Mouse (Mus musculus): ENCODE results near the gene Mybph. TPM values are rescaled to one million over a fixed set of nuclear protein-coding genes. Genes with fewer than 3 reads are reported as not detected.
A peak's percentile ranks its signal among the peaks of the same experiment; 100 is the strongest.

The Mybph gene
- total and polyA plus RNA-seq, 3 experiments: not detected

GRCm38 (mm10) chr1:134213405-134213804 is 20.2 kb downstream of the Mybph start:
- H3K36me3 ChIP-seq (ENCODE audit: control insufficient read depth in 1 of 2, insufficient read depth in 2 of 2, low read length in 2 of 2): no peaks in the 10 kb centered on the region; a peak in 1 of 4 replicates
- peaks cover 2 to 12% of the 10 kb centered on the region in 2 experiments; a peak in 3 of 4 replicates for H3K4me1 ChIP-seq (ENCODE audit: control insufficient read depth in 1 of 2, insufficient read depth in 2 of 2, low read length in 2 of 2)
- 0 out of 4 replicates have a peak, but pooled peaks cover 0 to 1% of the 10 kb centered on the region in 2 experiments for H3K27me3 ChIP-seq (ENCODE audit: control insufficient read depth in 1 of 2, insufficient read depth in 2 of 2, low read length in 2 of 2)
- H3K79me2 ChIP-seq (ENCODE audit: control insufficient read depth, insufficient read depth, low read length, poor library complexity): no peaks in the 10 kb centered on the region
- no peak overlapping the region; the same call in 1 of the 2 replicates for H3K27ac ChIP-seq (ENCODE audit: control insufficient read depth, low read depth, low read length)
- peak; percentile 81 for DNase-seq (ENCODE audit: low read depth, low spot score)
- peak overlapping the region in 1 of 2 experiments; percentile 2; a peak in 2 of 4 replicates for H3K4me3 ChIP-seq (ENCODE audit: control insufficient read depth in 1 of 2, insufficient read depth in 1 of 2, low read depth in 2 of 2, low read length in 2 of 2)
- H3K9ac ChIP-seq (ENCODE audit: control insufficient read depth, low read depth, low read length, poor library complexity, severe bottlenecking): peak overlapping the region; percentile 44; the same call in 1 of the 2 replicates
- H3K9me3 ChIP-seq (replicated peaks; ENCODE audit: insufficient read depth, low read length): no peaks in the 10 kb centered on the region
- TF ChIP-seq TAL1 (IDR thresholded peaks at IDR 0.05; ENCODE audit: low read length) (peak; percentile 5; the same call in 1 of the 2 replicates), CHD1 (IDR thresholded peaks at IDR 0.05; ENCODE audit: low read depth, low read length) (no peak), TCF12 (IDR thresholded peaks at IDR 0.05; ENCODE audit: low read depth, low read length) (peak; percentile 75), HCFC1 (IDR thresholded peaks at IDR 0.05; ENCODE audit: low read depth, low read length) (0 out of 2 replicates have a peak, but pooled peaks have one; percentile 14), TBP (IDR thresholded peaks at IDR 0.05; ENCODE audit: low read depth, low read length) (peak; percentile 68), RAD21 (IDR thresholded peaks at IDR 0.05; ENCODE audit: low read depth, low read length) (no peak), RCOR1 (IDR thresholded peaks at IDR 0.05; ENCODE audit: low read depth, low read length) (peak; percentile 70; the same call in 1 of the 2 replicates), MAX (IDR thresholded peaks at IDR 0.05; ENCODE audit: low read length) (no peak), ELF1 (IDR thresholded peaks at IDR 0.05; ENCODE audit: low read depth, low read length) (peak; percentile 44; the same call in 1 of the 2 replicates), USF2 (IDR thresholded peaks at IDR 0.05; ENCODE audit: borderline replicate concordance in 1 of 2, insufficient read depth in 1 of 2, low read depth in 1 of 2, low read length in 2 of 2) (no peak), POLR2AphosphoS2 (IDR thresholded peaks at IDR 0.05; ENCODE audit: low read length) (no peak), EP300 (IDR thresholded peaks at IDR 0.05; ENCODE audit: low read depth in 1 of 2, low read length in 2 of 2) (peak; percentile 74 to 79; a peak in 3 of 4 replicates), MYC (IDR thresholded peaks at IDR 0.05; ENCODE audit: low read depth, low read length) (0 out of 2 replicates have a peak, but pooled peaks have one; percentile 30), ZMIZ1 (IDR thresholded peaks at IDR 0.05; ENCODE audit: low read depth, low read length) (no peak), GATA1 (IDR thresholded peaks at IDR 0.05; ENCODE audit: low read depth, low read length) (peak; percentile 73), ETS1 (IDR thresholded peaks at IDR 0.05; ENCODE audit: low read depth, low read length) (peak; percentile 71)

- no peak overlapping the region for H3K9ac ChIP-seq (ENCODE audit: control insufficient read depth, low read depth, low read length, poor library complexity, severe bottlenecking)
- peaks cover 2 to 12% of the 10 kb centered on the region in 2 experiments; a peak in 3 of 4 replicates for H3K4me1 ChIP-seq (ENCODE audit: control insufficient read depth in 1 of 2, insufficient read depth in 2 of 2, low read length in 2 of 2)
- H3K4me3 ChIP-seq (ENCODE audit: control insufficient read depth in 1 of 2, insufficient read depth in 1 of 2, low read depth in 2 of 2, low read length in 2 of 2): no peak overlapping the region
- H3K27me3 ChIP-seq (ENCODE audit: control insufficient read depth in 1 of 2, insufficient read depth in 2 of 2, low read length in 2 of 2): 0 out of 4 replicates have a peak, but pooled peaks cover 0 to 1% of the 10 kb centered on the region in 2 experiments
- H3K9me3 ChIP-seq (replicated peaks; ENCODE audit: insufficient read depth, low read length): no peaks in the 10 kb centered on the region
- H3K79me2 ChIP-seq (ENCODE audit: control insufficient read depth, insufficient read depth, low read length, poor library complexity): no peaks in the 10 kb centered on the region
- no peaks in the 10 kb centered on the region; a peak in 1 of 4 replicates for H3K36me3 ChIP-seq (ENCODE audit: control insufficient read depth in 1 of 2, insufficient read depth in 2 of 2, low read length in 2 of 2)
- TF ChIP-seq ZC3H11A (IDR thresholded peaks at IDR 0.05; ENCODE audit: low read depth, low read length): no peak
- H3K27ac ChIP-seq (ENCODE audit: control insufficient read depth, low read depth, low read length): no peak overlapping the region
- DNase-seq (ENCODE audit: low read depth, low spot score): no peak
Observed at GRCm38 (mm10) chr1:134215059-134215458, 21.8 kb downstream of the Mybph start.
